Mouse (Mus musculus) intestine, postnatal 0 days (tissue): ENCODE measurements at regions not wholly inside any gene's neighbourhood (a gene's known extent, or its start where the extent isn't known, plus 50 kb on each side); places are given as distances from the start of the nearest gene placed in this dataset.
A peak's percentile ranks its signal among the peaks of the same experiment; 100 is the strongest.

Experiments
- ATAC-seq: fragments of 200-750 bp; cut with Nextera tagmentation; 2 replicates; pipeline ENCODE4 v1.8.0; 2017; ENCODE audit warnings: mild to moderate bottlenecking, moderate TSS enrichment, moderate library complexity
- H3K27ac ChIP-seq: fragments of 300-500 bp; sonication (generic); 2 replicates; pipeline ENCODE4 v1.5.1; 2014; ENCODE audit warnings: mild to moderate bottlenecking, low read depth, low read length, moderate library complexity
- H3K27me3 ChIP-seq: fragments of 300-500 bp; sonication (generic); replicated peaks from 2 replicates; pipeline ENCODE4 v1.6.1; 2014; ENCODE audit warnings: low read length, mixed read lengths; ENCODE audit not compliant: control insufficient read depth, insufficient read depth
- H3K36me3 ChIP-seq: fragments of 300-500 bp; sonication (generic); 2 replicates; pipeline ENCODE4 v1.6.1; 2014; ENCODE audit warnings: mild to moderate bottlenecking, moderate library complexity; ENCODE audit not compliant: control insufficient read depth, insufficient read depth
- H3K4me1 ChIP-seq: fragments of 300-500 bp; sonication (generic); replicated peaks from 2 replicates; pipeline ENCODE4 v1.6.1; 2014; ENCODE audit warnings: antibody characterized with exemption, low read length, mixed read lengths; ENCODE audit not compliant: control insufficient read depth, insufficient read depth
- H3K4me2 ChIP-seq: fragments of 300-500 bp; sonication (generic); replicated peaks from 2 replicates; pipeline ENCODE4 v1.6.1; 2014; ENCODE audit warnings: low read depth, mild to moderate bottlenecking, moderate library complexity
- H3K4me3 ChIP-seq: fragments of 300-500 bp; sonication (generic); 2 replicates; pipeline ENCODE4 v1.5.1; 2014; ENCODE audit warnings: low read depth, low read length
- H3K9ac ChIP-seq: fragments of 300-500 bp; sonication (generic); 2 replicates; pipeline ENCODE4 v1.6.1; 2014; ENCODE audit warnings: mild to moderate bottlenecking, low read depth, low read length
- H3K9me3 ChIP-seq: fragments of 300-500 bp; sonication (generic); 2 replicates; pipeline ENCODE4 v1.6.1; 2016; ENCODE audit warnings: mixed run types; ENCODE audit not compliant: control insufficient read depth
- CTCF ChIP-seq: sonication (generic); IDR thresholded peaks from 2 replicates; pipeline ENCODE4 v1.5.1; 2016; ENCODE audit warnings: low read depth, mild to moderate bottlenecking, control low read depth, antibody characterized with exemption, moderate library complexity
- WGBS: fragments of 180-500 bp; shearing (Covaris S2); extraction: QIAGEN DNeasy Blood & Tissue Kit; methylation state at CpG from one replicate; pipeline ENCODE4 v1.1.7; 2014; 5-methylcytosine and 5-hydroxymethylcytosine counted together

- ATAC-seq, result no peak
- no peaks in the 10 kb centered on the region for H3K9me3 ChIP-seq
- WGBS, result 66% methylated on average over 9 of the region's 9 CpGs
Observed at GRCm38 (mm10) chr3:128054031-128054430, 157.9 kb upstream of the Fam241a start.

GRCm38 (mm10) chr3:128043709-128044108, 147.6 kb upstream of the Fam241a start:
- TF ChIP-seq CTCF, result no peak
- no peaks in the 10 kb centered on the region for H3K27me3 ChIP-seq
- H3K9ac ChIP-seq, result no peak overlapping the region
- 0 out of 2 replicates have a peak, but pooled peaks cover 4% of the 10 kb centered on the region for H3K4me1 ChIP-seq
- H3K4me2 ChIP-seq, result no peak overlapping the region
- no peaks in the 10 kb centered on the region for H3K36me3 ChIP-seq
- H3K27ac ChIP-seq, result no peak overlapping the region
- H3K4me3 ChIP-seq, result no peak overlapping the region
- no peak for ATAC-seq
- no peaks in the 10 kb centered on the region for H3K9me3 ChIP-seq
- 55% methylated on average over 3 of the region's 3 CpGs for WGBS

More at GRCm38 (mm10) chr3:128054031-128054430, 157.9 kb upstream of the Fam241a start:
- no peaks in the 10 kb centered on the region for H3K27me3 ChIP-seq
- no peaks in the 10 kb centered on the region for H3K4me1 ChIP-seq
- no peak for TF ChIP-seq CTCF
- H3K9ac ChIP-seq, result no peak overlapping the region
- H3K27ac ChIP-seq, result no peak overlapping the region
- no peak overlapping the region for H3K4me2 ChIP-seq
- no peak overlapping the region for H3K4me3 ChIP-seq
- H3K36me3 ChIP-seq, result no peaks in the 10 kb centered on the region

GRCm38 (mm10) chr3:128040407-128041115, 144.4 kb upstream of the Fam241a start:
- Histone ChIP-seq H3K4me3 (no peak overlapping the region), H3K36me3 (no peaks in the 10 kb centered on the region), H3K9ac (0 out of 2 replicates have a peak overlapping the region, but pooled peaks have one; percentile 7), H3K27ac (no peak overlapping the region), H3K4me2 (peak overlapping the region; percentile 53), H3K4me1 (0 out of 2 replicates have a peak, but pooled peaks cover 4% of the 10 kb centered on the region), H3K9me3 (no peaks in the 10 kb centered on the region), H3K27me3 (no peaks in the 10 kb centered on the region)
- peak; percentile 78 for ATAC-seq
- TF ChIP-seq CTCF, result no peak
- WGBS, result 33% methylated on average over 12 of the region's 12 CpGs

GRCm38 (mm10) chr3:128039185-128039584, 143.1 kb upstream of the Fam241a start:
- H3K4me1 ChIP-seq, result 0 out of 2 replicates have a peak, but pooled peaks cover 4% of the 10 kb centered on the region
- no peak for TF ChIP-seq CTCF
- H3K4me2 ChIP-seq, result no peak overlapping the region
- no peak overlapping the region for H3K27ac ChIP-seq
- no peak overlapping the region for H3K4me3 ChIP-seq
- 53% methylated on average over 5 of the region's 5 CpGs for WGBS
- no peak overlapping the region for H3K9ac ChIP-seq
- H3K9me3 ChIP-seq, result no peaks in the 10 kb centered on the region
- no peaks in the 10 kb centered on the region for H3K27me3 ChIP-seq
- no peak for ATAC-seq
- no peaks in the 10 kb centered on the region for H3K36me3 ChIP-seq

- Histone ChIP-seq H3K27ac (no peak overlapping the region), H3K9ac (no peak overlapping the region), H3K27me3 (no peaks in the 10 kb centered on the region), H3K4me2 (no peak overlapping the region), H3K4me3 (no peak overlapping the region), H3K36me3 (no peaks in the 10 kb centered on the region), H3K9me3 (no peaks in the 10 kb centered on the region), H3K4me1 (0 out of 2 replicates have a peak, but pooled peaks cover 4% of the 10 kb centered on the region)
- WGBS, result 72% methylated on average over 10 of the region's 10 CpGs
- TF ChIP-seq CTCF, result no peak
- ATAC-seq, result no peak
Observed at GRCm38 (mm10) chr3:128036538-128036937, 140.4 kb upstream of the Fam241a start.

GRCm38 (mm10) chr3:128030352-128030751, 134.2 kb upstream of the Fam241a start:
- Histone ChIP-seq H3K36me3 (no peaks in the 10 kb centered on the region), H3K27me3 (no peaks in the 10 kb centered on the region), H3K9ac (no peak overlapping the region), H3K27ac (no peak overlapping the region), H3K9me3 (no peaks in the 10 kb centered on the region), H3K4me1 (no peaks in the 10 kb centered on the region), H3K4me2 (no peak overlapping the region), H3K4me3 (no peak overlapping the region)
- 85% methylated on average over 3 of the region's 3 CpGs for WGBS
- no peak for ATAC-seq
- TF ChIP-seq CTCF, result no peak

GRCm38 (mm10) chr3:128029565-128029915, 133.4 kb upstream of the Fam241a start:
- no peaks in the 10 kb centered on the region for H3K36me3 ChIP-seq
- H3K9ac ChIP-seq, result no peak overlapping the region
- H3K4me3 ChIP-seq, result no peak overlapping the region
- H3K27me3 ChIP-seq, result no peaks in the 10 kb centered on the region
- no peak for TF ChIP-seq CTCF
- ATAC-seq, result no peak
- no peaks in the 10 kb centered on the region for H3K9me3 ChIP-seq
- no peak overlapping the region for H3K4me2 ChIP-seq
- 79% methylated on average over 5 of the region's 5 CpGs for WGBS
- no peak overlapping the region for H3K27ac ChIP-seq
- no peaks in the 10 kb centered on the region for H3K4me1 ChIP-seq
